Mouse (Mus musculus): ENCODE data around the gene Ywhae. TPM values are rescaled to one million over a fixed set of nuclear protein-coding genes. Genes with fewer than 3 reads are reported as not detected.

Ywhae gene
- polyA plus RNA-seq, 1 experiment from 2014 or later = 1,436 TPM

DNA sequence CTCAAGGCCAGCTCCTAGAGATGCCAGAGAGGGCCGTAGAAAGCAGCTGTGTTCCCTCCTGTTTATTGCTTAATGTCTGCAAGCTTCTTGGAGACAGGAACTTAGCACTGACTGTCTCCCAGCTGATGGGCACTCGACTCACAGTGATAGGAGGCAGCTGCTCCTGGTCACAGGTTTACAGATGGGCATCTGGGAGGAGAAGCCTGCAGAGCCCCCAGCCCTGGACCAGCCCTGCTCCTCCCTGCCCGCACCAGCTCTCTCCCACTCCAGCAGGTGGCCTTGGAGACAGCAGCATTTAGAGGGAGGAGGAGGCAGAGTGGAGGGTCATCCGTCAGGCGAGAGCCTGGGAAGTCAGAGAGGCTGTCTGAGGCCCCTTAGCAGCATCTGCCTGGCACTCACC is 74.8 kb downstream of the Ywhae start:
- Histone ChIP-seq H3K9me3 (no peaks in the 10 kb centered on the region), H3K4me1 (no peaks in the 10 kb centered on the region), H3K4me2 (no peak overlapping the region), H3K36me3 (replicated peaks) (no peaks in the 10 kb centered on the region), H3K27ac (no peak overlapping the region), H3K9ac (no peak overlapping the region), H3K27me3 (peaks cover 3% of the 10 kb centered on the region; the same call in 1 of the 2 replicates), H3K4me3 (replicated peaks) (no peak overlapping the region)
- no peak for ATAC-seq (ENCODE audit: low FRiP score)
- 57% methylated on average over 5 of the region's 5 CpGs for WGBS

DNA sequence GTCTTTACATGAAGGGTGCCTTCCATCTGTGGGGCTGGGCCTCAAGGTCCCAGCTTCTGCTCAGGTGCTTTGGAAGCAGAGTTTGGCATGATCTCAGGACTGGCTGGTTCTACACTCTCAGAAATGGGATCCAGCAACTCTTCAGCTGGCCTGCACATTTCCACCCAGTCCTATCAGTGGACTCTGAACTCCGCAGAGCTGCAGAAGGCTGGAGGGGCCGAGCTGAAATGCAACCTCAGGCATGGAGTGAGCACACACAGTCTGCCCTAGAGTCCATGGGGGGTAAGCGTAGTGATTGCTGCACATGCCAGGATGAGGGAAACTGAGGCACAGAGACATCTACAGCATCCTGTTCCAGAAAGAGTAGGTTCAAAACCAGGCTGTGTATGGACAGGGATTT is 77.9 kb downstream of the Ywhae start:
- Histone ChIP-seq H3K9me3 (no peaks in the 10 kb centered on the region), H3K9ac (no peak overlapping the region), H3K4me3 (replicated peaks) (no peak overlapping the region), H3K4me2 (no peak overlapping the region), H3K27ac (no peak overlapping the region), H3K36me3 (replicated peaks) (no peaks in the 10 kb centered on the region), H3K27me3 (peaks cover 3% of the 10 kb centered on the region; the same call in 1 of the 2 replicates), H3K4me1 (peaks cover 3% of the 10 kb centered on the region)
- WGBS = 95% methylated on average over 3 of the region's 3 CpGs
- no peak for ATAC-seq (ENCODE audit: low FRiP score)

DNA sequence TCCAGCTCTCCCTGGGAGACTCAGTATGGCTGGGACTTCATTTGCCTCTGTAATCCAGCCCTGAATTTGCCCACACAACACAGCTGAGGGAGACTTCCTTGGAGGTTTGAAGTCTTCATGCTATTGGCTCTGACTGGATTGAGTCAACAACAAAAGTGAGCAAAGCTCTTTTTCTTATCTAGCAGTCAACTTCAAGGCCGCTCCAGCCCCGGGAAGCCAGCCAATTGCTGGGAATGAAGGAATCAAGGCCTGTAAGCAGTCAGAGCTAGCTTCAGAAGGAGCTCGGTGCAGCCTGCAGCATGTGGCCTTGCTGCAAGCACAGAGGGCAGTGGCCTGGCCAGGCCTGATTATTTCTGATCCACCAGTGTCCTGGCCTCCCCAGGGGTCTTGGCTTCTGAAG is 79.2 kb downstream of the Ywhae start:
- Histone ChIP-seq H3K27me3 (peaks cover 3% of the 10 kb centered on the region; the same call in 1 of the 2 replicates), H3K9me3 (no peaks in the 10 kb centered on the region), H3K27ac (no peak overlapping the region), H3K36me3 (replicated peaks) (no peaks in the 10 kb centered on the region), H3K4me2 (no peak overlapping the region), H3K9ac (no peak overlapping the region), H3K4me1 (peaks cover 3% of the 10 kb centered on the region), H3K4me3 (replicated peaks) (no peak overlapping the region)
- WGBS = 58% methylated on average over 3 of the region's 3 CpGs
- no peak for ATAC-seq (ENCODE audit: low FRiP score)

DNA sequence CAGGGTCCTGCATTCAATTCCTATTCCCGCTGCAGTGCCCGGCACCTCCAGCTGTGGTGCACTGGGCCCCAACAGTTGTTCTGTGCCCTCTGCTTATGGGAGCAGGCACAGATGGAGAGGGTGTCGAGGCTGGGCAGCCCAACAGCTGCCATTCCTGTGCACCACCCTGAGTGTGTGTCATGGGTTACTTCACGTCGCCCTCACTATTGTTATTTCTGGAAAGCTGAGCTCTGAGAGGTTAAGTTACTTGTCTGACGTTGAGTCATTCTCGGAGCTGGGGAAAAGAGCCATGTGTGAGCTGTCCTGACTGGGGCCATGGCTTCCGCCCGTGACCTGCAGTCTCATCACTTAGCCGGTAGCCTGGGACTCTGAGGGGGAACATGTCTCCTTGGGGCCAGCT is 80.4 kb downstream of the Ywhae start:
- 64% methylated on average over 10 of the region's 10 CpGs for WGBS
- Histone ChIP-seq H3K27me3 (no peaks in the 10 kb centered on the region; the same call in 1 of the 2 replicates), H3K4me2 (no peak overlapping the region), H3K9ac (no peak overlapping the region), H3K9me3 (no peaks in the 10 kb centered on the region), H3K27ac (no peak overlapping the region), H3K4me3 (replicated peaks) (no peak overlapping the region), H3K36me3 (replicated peaks) (no peaks in the 10 kb centered on the region), H3K4me1 (peaks cover 3% of the 10 kb centered on the region)
- ATAC-seq (ENCODE audit: low FRiP score) = no peak

Other genes with a start within 250 kb of the Ywhae start
- gene Prpf8, start 246.1 kb upstream of the Ywhae start, polyA plus RNA-seq (2016; fragmentation: Nextera tagmentation; extraction: Ambion mirVana) = 87.9 and 92.6 TPM in 2 replicates
- gene Rilp, start 222.8 kb upstream of the Ywhae start, polyA plus RNA-seq (2016; fragmentation: Nextera tagmentation; extraction: Ambion mirVana) = 0.22 and 0.34 TPM in 2 replicates
- gene Scarf1, start 219.3 kb upstream of the Ywhae start, polyA plus RNA-seq (2016; fragmentation: Nextera tagmentation; extraction: Ambion mirVana) = 3.0 and 3.9 TPM in 2 replicates
- gene Slc43a2, start 201.2 kb upstream of the Ywhae start, polyA plus RNA-seq (2016; fragmentation: Nextera tagmentation; extraction: Ambion mirVana) = 11.4 TPM in 2 replicates
- 95.5 and 96.1 TPM in 2 replicates for gene Pitpna, start 144.8 kb upstream of the Ywhae start, polyA plus RNA-seq (2016; fragmentation: Nextera tagmentation; extraction: Ambion mirVana)
- 21.5 and 25.4 TPM in 2 replicates for gene Inpp5k, start 101.9 kb upstream of the Ywhae start, polyA plus RNA-seq (2016; fragmentation: Nextera tagmentation; extraction: Ambion mirVana)
- gene Myo1c, start 82.4 kb upstream of the Ywhae start, polyA plus RNA-seq (2016; fragmentation: Nextera tagmentation; extraction: Ambion mirVana) = 12.1 and 13.9 TPM in 2 replicates
- gene Crk, start 53.6 kb upstream of the Ywhae start, polyA plus RNA-seq (2016; fragmentation: Nextera tagmentation; extraction: Ambion mirVana) = 139 and 146 TPM in 2 replicates
- gene Doc2b, start 63.2 kb downstream of the Ywhae start, polyA plus RNA-seq (2016; fragmentation: Nextera tagmentation; extraction: Ambion mirVana) = 0.26 and 0.46 TPM in 2 replicates
- gene Rph3al, start 205.6 kb downstream of the Ywhae start, polyA plus RNA-seq (2016; fragmentation: Nextera tagmentation; extraction: Ambion mirVana) = 1.1 and 1.7 TPM in 2 replicates

All from forebrain, embryonic 12.5 days (tissue).